Mouse (Mus musculus) mesoderm, embryonic 11.5 days (tissue): ENCODE data around the gene Ap3b1.

Source experiments
- DNase-seq: peaks from one replicate; pipeline ENCODE4 v3.0.0-alpha.2; 2012; ENCODE audit warnings: low read depth, low spot score

The Ap3b1 gene

DNA sequence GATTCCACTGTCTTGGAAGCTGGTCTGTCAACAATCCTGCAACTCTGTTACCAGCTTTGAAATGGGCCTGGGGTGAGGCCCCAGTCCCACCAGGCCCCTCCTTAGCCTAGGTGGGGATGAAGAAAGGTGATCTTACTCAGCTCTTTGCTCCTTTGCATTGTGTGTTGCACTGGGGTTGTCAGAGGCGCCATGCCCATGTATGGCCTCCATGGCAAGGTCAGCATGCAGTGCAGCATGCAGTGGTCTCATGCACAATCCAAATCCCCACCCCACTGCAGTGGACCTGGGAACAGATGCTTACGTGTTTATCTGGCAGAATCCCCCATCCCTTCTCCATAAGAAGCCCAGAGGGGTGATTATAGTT lies 218.4 kb downstream of the Ap3b1 start:
- DNase-seq = no peak

DNA sequence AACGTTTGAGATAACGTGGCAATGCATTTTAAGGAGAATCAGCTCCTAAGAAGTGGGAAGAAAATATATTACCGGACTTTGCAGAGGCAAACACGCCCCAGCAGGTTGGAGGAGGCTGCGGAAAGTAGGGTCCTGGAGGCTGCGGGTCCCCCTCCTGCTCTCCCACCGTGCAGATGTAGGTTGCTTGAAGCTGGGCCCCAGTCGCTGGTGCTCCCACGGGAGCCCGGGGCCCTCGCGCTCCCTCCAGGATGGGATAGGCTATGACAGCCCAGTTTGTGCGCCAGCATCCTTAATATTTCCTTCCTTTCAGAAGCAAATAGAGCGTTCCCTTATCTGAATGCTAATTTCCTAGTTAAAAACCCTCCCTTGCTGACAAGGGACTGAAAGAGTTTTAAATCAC lies 236.5 kb downstream of the Ap3b1 start:
- DNase-seq = no peak

DNA sequence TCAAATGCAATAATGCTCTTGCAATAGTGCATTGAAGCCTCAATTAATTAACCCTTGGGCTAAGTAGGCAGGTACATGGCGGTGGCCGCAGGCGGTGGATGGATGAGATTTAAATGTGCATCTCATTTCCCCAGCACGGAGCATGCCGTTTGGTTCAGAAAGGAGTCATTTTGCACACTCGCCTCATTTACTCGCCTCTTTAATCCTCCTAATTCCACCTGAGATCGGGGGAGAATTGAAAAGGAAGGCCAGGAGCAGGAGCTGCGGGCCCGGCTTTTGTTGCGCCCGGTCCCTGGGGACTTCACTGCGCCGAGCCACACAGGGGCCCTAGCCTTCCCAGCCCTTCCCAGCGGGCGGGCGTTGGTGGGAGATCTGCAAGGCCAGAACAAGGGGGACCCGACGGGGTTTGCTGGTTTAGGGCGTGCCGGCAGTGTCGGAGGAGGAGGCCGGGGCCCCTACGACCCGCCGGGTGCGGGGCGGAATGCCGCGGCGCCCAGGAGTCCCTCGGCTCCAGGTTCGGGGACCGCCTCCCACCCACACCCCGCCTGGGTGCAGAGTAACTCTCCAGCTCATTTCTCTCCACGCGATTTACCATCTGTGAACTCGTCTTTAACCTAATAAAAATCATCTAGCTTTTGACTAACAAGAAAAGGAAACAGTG lies 237.1 kb downstream of the Ap3b1 start:
- DNase-seq = no peak

GRCm38 (mm10) chr13:94596386-94597033 lies 237.8 kb downstream of the Ap3b1 start:
- no peak for DNase-seq

GRCm38 (mm10) chr13:94599718-94600117 lies 241.0 kb downstream of the Ap3b1 start:
- DNase-seq = no peak

DNA sequence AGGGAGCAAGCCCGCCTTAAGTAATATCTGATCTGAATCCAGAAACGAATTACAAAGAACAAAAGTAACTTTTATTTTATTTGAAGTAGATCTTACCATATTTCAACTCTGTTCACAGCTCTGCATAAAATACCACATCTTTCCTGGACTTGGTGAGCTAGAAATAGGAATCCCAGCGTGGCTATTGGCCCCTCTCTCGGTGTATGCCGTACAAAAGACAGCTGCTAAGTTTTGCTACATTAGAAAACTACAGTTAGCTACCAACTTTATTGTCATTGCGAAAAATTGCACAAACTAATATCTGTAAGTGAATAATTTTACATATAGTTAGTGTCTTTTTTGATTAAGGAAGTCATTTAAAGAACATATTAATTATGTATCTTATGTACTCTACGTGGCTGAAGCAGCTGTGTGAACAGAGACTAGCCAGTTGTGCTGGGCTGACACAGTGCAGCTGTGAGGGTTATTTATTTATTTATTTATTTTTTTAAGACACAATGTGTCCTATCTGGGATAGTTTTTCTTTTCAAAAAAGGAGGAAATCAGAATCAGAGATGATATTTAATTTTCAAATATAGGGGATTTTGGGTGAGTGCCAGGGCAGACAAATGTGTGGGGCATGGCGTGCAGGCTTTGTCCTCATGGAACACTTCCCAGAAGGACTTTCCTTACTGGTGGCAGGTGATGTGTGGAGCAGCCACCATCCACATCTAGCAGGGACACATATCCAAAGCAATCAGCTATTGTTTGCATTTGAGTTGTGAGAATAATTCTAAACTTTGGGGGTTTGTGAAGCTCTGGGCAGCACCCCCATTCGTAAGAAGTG lies 248.5 kb downstream of the Ap3b1 start:
- no peak for DNase-seq

GRCm38 (mm10) chr13:94607861-94608223 lies 249.1 kb downstream of the Ap3b1 start:
- DNase-seq = no peak

DNA sequence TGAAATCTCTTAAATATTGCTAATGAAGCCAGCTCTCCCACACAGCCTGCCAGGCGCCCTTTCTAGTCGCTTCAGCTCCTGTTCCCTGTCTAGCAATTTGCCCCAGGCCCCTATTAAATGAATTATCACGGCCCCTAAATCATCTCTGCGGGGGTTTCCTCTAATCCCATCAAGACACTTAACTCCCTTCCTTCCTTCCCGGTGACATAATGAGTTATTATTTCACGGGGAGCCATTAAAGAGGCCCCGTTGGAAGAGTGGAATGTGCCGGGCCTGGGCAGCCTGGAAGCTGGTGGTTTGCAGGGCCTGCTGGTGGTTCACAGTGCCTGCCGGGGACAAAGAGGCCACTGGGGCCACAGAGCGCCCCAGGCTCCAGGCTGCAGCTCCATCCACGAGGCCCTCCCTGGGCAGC lies 249.7 kb downstream of the Ap3b1 start:
- peak; percentile 91 for DNase-seq

DNA sequence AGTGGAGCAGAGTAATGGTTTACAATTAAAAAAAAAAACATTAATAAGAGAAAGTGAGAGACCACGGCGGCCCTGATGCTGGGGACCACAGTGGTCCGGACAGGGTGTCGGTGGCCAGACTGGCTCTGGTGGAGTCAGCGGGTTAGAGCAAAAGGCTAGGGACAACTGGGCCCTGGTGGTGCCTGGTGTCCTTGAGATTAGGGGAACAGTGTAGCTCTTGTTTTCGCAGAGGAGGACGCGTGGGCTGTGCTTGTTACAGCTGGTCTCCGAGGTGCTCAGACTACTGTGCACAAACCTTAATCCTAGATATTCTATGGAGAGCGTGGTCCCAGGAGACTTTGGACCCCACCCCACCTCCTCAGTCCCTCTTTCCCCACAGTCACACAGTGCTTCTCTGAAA lies 250.2 kb downstream of the Ap3b1 start:
- no peak for DNase-seq
